Mouse (Mus musculus) heart, adult 8-10 months (tissue): ENCODE results near the gene Aass. TPM values are rescaled to one million over a fixed set of nuclear protein-coding genes. Genes with fewer than 3 reads are reported as not detected.
"Not testable (repeated sequence)": the region's sequence is repeated elsewhere in the genome, so short reads cannot be mapped to it uniquely, and the experiment has no call there.

ENCODE experiments used
- DNase-seq: peaks from one replicate; pipeline ENCODE4 v3.0.0; 2022; ENCODE audit warnings: low spot score
- total RNA-seq, 4 experiments: library from RNA; stranded (reverse); gene quantifications; 2 replicates each; pipeline ENCODE4 v1.2.4; 2022

Gene Aass
- under 1 TPM; 0.19 to 0.88 (median 0.67) TPM for total RNA-seq

- DNase-seq, result peak; percentile 7
Observed at GRCm38 (mm10) chr6:23132573-23133181, at the start of gene Aass. TSS of gene Aass (minus strand) at chr6:23132986.

- peak; percentile 7 for DNase-seq
Observed at GRCm38 (mm10) chr6:23180096-23180495, 47.3 kb upstream of the Aass start.

- not testable (repeated sequence) for DNase-seq
Observed at GRCm38 (mm10) chr6:23163824-23164223, 31.0 kb upstream of the Aass start.

- DNase-seq, result not testable (repeated sequence)
Observed at GRCm38 (mm10) chr6:23156357-23156756, 23.6 kb upstream of the Aass start.

GRCm38 (mm10) chr6:23153112-23153511, 20.3 kb upstream of the Aass start:
- DNase-seq, result no peak

GRCm38 (mm10) chr6:23147221-23147620, 14.4 kb upstream of the Aass start:
- no peak for DNase-seq

GRCm38 (mm10) chr6:23143980-23144379, 11.2 kb upstream of the Aass start:
- DNase-seq, result no peak

- DNase-seq, result no peak
Observed at GRCm38 (mm10) chr6:23131015-23131414, 1.8 kb downstream of the Aass start.

- DNase-seq, result peak; percentile 62
Observed at GRCm38 (mm10) chr6:23129201-23129600, 3.6 kb downstream of the Aass start.

- no peak for DNase-seq
Observed at GRCm38 (mm10) chr6:23126706-23127105, 6.1 kb downstream of the Aass start.

GRCm38 (mm10) chr6:23125831-23126230, 7.0 kb downstream of the Aass start:
- no peak for DNase-seq

- no peak for DNase-seq
Observed at GRCm38 (mm10) chr6:23124823-23125222, 8.0 kb downstream of the Aass start.

- DNase-seq, result no peak
Observed at GRCm38 (mm10) chr6:23122934-23123333, 9.9 kb downstream of the Aass start.

GRCm38 (mm10) chr6:23114781-23115180, 18.0 kb downstream of the Aass start:
- DNase-seq, result no peak

- DNase-seq, result no peak
Observed at GRCm38 (mm10) chr6:23107069-23107468, 25.7 kb downstream of the Aass start.

GRCm38 (mm10) chr6:23106373-23106772, 26.4 kb downstream of the Aass start:
- no peak for DNase-seq

- not testable (repeated sequence) for DNase-seq
Observed at GRCm38 (mm10) chr6:23090346-23091055, 42.3 kb downstream of the Aass start.

- not testable (repeated sequence) for DNase-seq
Observed at GRCm38 (mm10) chr6:23089292-23089691, 43.5 kb downstream of the Aass start.

- DNase-seq, result no peak
Observed at GRCm38 (mm10) chr6:23084587-23085421, 48.0 kb downstream of the Aass start.

GRCm38 (mm10) chr6:23079991-23080680, 52.6 kb downstream of the Aass start:
- no peak for DNase-seq

- no peak for DNase-seq
Observed at GRCm38 (mm10) chr6:23078273-23078672, 54.5 kb downstream of the Aass start.

GRCm38 (mm10) chr6:23076060-23076459, 56.7 kb downstream of the Aass start:
- no peak for DNase-seq
